Mouse (Mus musculus) kidney, postnatal 0 days (tissue): ENCODE measurements at regions not wholly inside any gene's neighbourhood (a gene's known extent, or its start where the extent isn't known, plus 50 kb on each side); places are given as distances from the start of the nearest gene placed in this dataset.
A peak's percentile ranks its signal among the peaks of the same experiment; 100 is the strongest.

Experiments used
- ATAC-seq: fragments of 200-750 bp; cut with Nextera tagmentation; replicated peaks from 2 replicates; pipeline ENCODE4 v1.8.0; 2017; ENCODE audit warnings: low read depth, moderate number of reproducible peaks, moderate TSS enrichment, moderate library complexity; ENCODE audit not compliant: low FRiP score
- DNase-seq: peaks from one replicate; pipeline ENCODE4 v3.0.0-alpha.2; 2016; ENCODE audit warnings: low spot score
- H3K27ac ChIP-seq: fragments of 300-500 bp; sonication (generic); 2 replicates; pipeline ENCODE4 v1.5.1; 2014; ENCODE audit warnings: mild to moderate bottlenecking
- H3K27me3 ChIP-seq: fragments of 300-500 bp; sonication (generic); 2 replicates; pipeline ENCODE4 v1.6.1; 2014; ENCODE audit warnings: low read length, mixed read lengths; ENCODE audit not compliant: insufficient read depth
- H3K36me3 ChIP-seq: fragments of 300-500 bp; sonication (generic); 2 replicates; pipeline ENCODE4 v1.6.1; 2014; ENCODE audit warnings: low read length, mixed read lengths; ENCODE audit not compliant: insufficient read depth
- H3K4me1 ChIP-seq: fragments of 300-500 bp; sonication (generic); replicated peaks from 2 replicates; pipeline ENCODE4 v1.6.1; 2014; ENCODE audit warnings: antibody characterized with exemption, low read length, mixed read lengths; ENCODE audit not compliant: insufficient read depth
- H3K4me2 ChIP-seq: fragments of 300-500 bp; sonication (generic); 2 replicates; pipeline ENCODE4 v1.6.1; 2014; ENCODE audit warnings: mild to moderate bottlenecking, low read length, moderate library complexity, mixed read lengths
- H3K4me3 ChIP-seq: fragments of 300-500 bp; sonication (generic); replicated peaks from 2 replicates; pipeline ENCODE4 v1.5.1; 2014; ENCODE audit warnings: low read depth, low read length
- H3K9ac ChIP-seq: fragments of 300-500 bp; sonication (generic); 2 replicates; pipeline ENCODE4 v1.6.1; 2014; ENCODE audit warnings: low read depth, low read length
- H3K9me3 ChIP-seq: fragments of 300-500 bp; sonication (generic); replicated peaks from 2 replicates; pipeline ENCODE4 v1.6.1; 2016; ENCODE audit warnings: low read length, inconsistent platforms, mixed read lengths
- CTCF ChIP-seq: IDR thresholded peaks from 2 replicates; pipeline ENCODE4 v1.5.1; 2016; ENCODE audit warnings: antibody characterized with exemption, low read depth, mild to moderate bottlenecking, moderate library complexity
- WGBS: fragments of 180-500 bp; shearing (Covaris S2); extraction: QIAGEN DNeasy Blood & Tissue Kit; methylation state at CpG from one replicate; pipeline ENCODE4 v1.1.7; 2014; 5-methylcytosine and 5-hydroxymethylcytosine counted together

- no peak overlapping the region for H3K27ac ChIP-seq
- WGBS = 70% methylated on average over 5 of the region's 5 CpGs
- no peaks in the 10 kb centered on the region for H3K4me1 ChIP-seq
- H3K9ac ChIP-seq = no peak overlapping the region
- ATAC-seq (no peak), DNase-seq (no peak)
- H3K9me3 ChIP-seq = no peaks in the 10 kb centered on the region
- TF ChIP-seq CTCF = no peak
- no peaks in the 10 kb centered on the region for H3K36me3 ChIP-seq
- H3K4me3 ChIP-seq = no peak overlapping the region
- H3K4me2 ChIP-seq = no peak overlapping the region
- H3K27me3 ChIP-seq = no peaks in the 10 kb centered on the region
These were observed 1198.6 kb downstream of the Epha7 start for GRCm38 (mm10) chr4:30011386-30012135.

- DNase-seq = no peak
- Histone ChIP-seq H3K4me1 (no peaks in the 10 kb centered on the region), H3K9me3 (no peaks in the 10 kb centered on the region), H3K4me3 (no peak overlapping the region), H3K36me3 (no peaks in the 10 kb centered on the region), H3K27me3 (no peaks in the 10 kb centered on the region), H3K4me2 (no peak overlapping the region), H3K9ac (no peak overlapping the region), H3K27ac (no peak overlapping the region)
- TF ChIP-seq CTCF = no peak
- ATAC-seq = no peak
- WGBS = 79% methylated on average over 5 of the region's 5 CpGs
These were observed 1226.7 kb downstream of the Epha7 start for GRCm38 (mm10) chr4:30039424-30040172.

- no peaks in the 10 kb centered on the region for H3K36me3 ChIP-seq
- no peak for TF ChIP-seq CTCF
- peak; percentile 1 for DNase-seq
- H3K27ac ChIP-seq = no peak overlapping the region
- ATAC-seq = 0 out of 2 replicates have a peak, but pooled peaks have one; percentile 52
- 74% methylated on average over 3 of the region's 3 CpGs for WGBS
- no peak overlapping the region for H3K4me2 ChIP-seq
- H3K9ac ChIP-seq = no peak overlapping the region
- no peak overlapping the region for H3K4me3 ChIP-seq
- H3K4me1 ChIP-seq = no peaks in the 10 kb centered on the region
- H3K27me3 ChIP-seq = no peaks in the 10 kb centered on the region
- H3K9me3 ChIP-seq = no peaks in the 10 kb centered on the region
These were observed 1252.1 kb downstream of the Epha7 start for GRCm38 (mm10) chr4:30064987-30065386.

- Histone ChIP-seq H3K27me3 (no peaks in the 10 kb centered on the region), H3K9me3 (no peaks in the 10 kb centered on the region), H3K9ac (no peak overlapping the region), H3K4me1 (no peaks in the 10 kb centered on the region), H3K36me3 (no peaks in the 10 kb centered on the region), H3K27ac (no peak overlapping the region), H3K4me3 (no peak overlapping the region), H3K4me2 (no peak overlapping the region)
- DNase-seq (no peak), ATAC-seq (no peak)
- WGBS = 87% methylated on average over 2 of the region's 2 CpGs
- no peak for TF ChIP-seq CTCF
These were observed 1286.2 kb downstream of the Epha7 start for GRCm38 (mm10) chr4:30099166-30099565.

GRCm38 (mm10) chr4:30133011-30133410, 1320.1 kb downstream of the Epha7 start:
- H3K27me3 ChIP-seq = no peaks in the 10 kb centered on the region
- no peak for ATAC-seq

More at GRCm38 (mm10) chr4:30133011-30133410, 1320.1 kb downstream of the Epha7 start:
- Histone ChIP-seq H3K4me3 (no peak overlapping the region), H3K27ac (no peak overlapping the region), H3K36me3 (no peaks in the 10 kb centered on the region), H3K4me2 (no peak overlapping the region), H3K4me1 (no peaks in the 10 kb centered on the region), H3K9ac (no peak overlapping the region), H3K9me3 (no peaks in the 10 kb centered on the region)
- no peak for DNase-seq
- TF ChIP-seq CTCF = no peak
